Mouse (Mus musculus): ENCODE measurements at regions not wholly inside any gene's neighbourhood (a gene's known extent, or its start where the extent isn't known, plus 50 kb on each side); places are given as distances from the start of the nearest gene placed in this dataset.

GRCm38 (mm10) chr17:47064592-47065306 lies 54.4 kb upstream of the Ubr2 start:
- no peak for DNase-seq (ENCODE audit: low spot score)

GRCm38 (mm10) chr17:47064006-47064405 lies 53.6 kb upstream of the Ubr2 start:
- no peak for DNase-seq (ENCODE audit: low spot score)

GRCm38 (mm10) chr17:47061031-47061620 lies 50.8 kb upstream of the Ubr2 start:
- DNase-seq (ENCODE audit: low spot score): no peak

Data from embryo, embryonic 10.5 days (tissue).